Mouse (Mus musculus) olfactory bulb, adult 2 months (tissue): ENCODE results near the gene Dusp9.

ENCODE experiments used
- CTCF ChIP-seq: fragments of 200-500 bp; IDR thresholded peaks from 2 replicates; pipeline ENCODE4 v1.5.1; 2012; ENCODE audit warnings: low read depth, mild to moderate bottlenecking, low read length, moderate library complexity; ENCODE audit not compliant: insufficient read depth
- POLR2A ChIP-seq: fragments of 200-500 bp; IDR thresholded peaks from 2 replicates; pipeline ENCODE4 v1.6.1; 2012; ENCODE audit warnings: mild to moderate bottlenecking, low read depth, low read length, moderate library complexity; ENCODE audit not compliant: insufficient read depth

- TF ChIP-seq POLR2A (no peak), CTCF (no peak)
Observed at GRCm38 (mm10) chrX:73650869-73651268, 11.7 kb downstream of the Dusp9 start.
